Mouse (Mus musculus) kidney, postnatal 0 days (tissue): ENCODE data around the gene Tenm4. TPM values are rescaled to one million over a fixed set of nuclear protein-coding genes. Genes with fewer than 3 reads are reported as not detected.

Source experiments
- ATAC-seq: fragments of 200-750 bp; cut with Nextera tagmentation; replicated peaks from 2 replicates; pipeline ENCODE4 v1.8.0; 2017; ENCODE audit warnings: low read depth, moderate number of reproducible peaks, moderate TSS enrichment, moderate library complexity; ENCODE audit not compliant: low FRiP score
- DNase-seq: peaks from one replicate; pipeline ENCODE4 v3.0.0-alpha.2; 2016; ENCODE audit warnings: low spot score
- H3K27ac ChIP-seq: fragments of 300-500 bp; sonication (generic); 2 replicates; pipeline ENCODE4 v1.5.1; 2014; ENCODE audit warnings: mild to moderate bottlenecking
- H3K27me3 ChIP-seq: fragments of 300-500 bp; sonication (generic); 2 replicates; pipeline ENCODE4 v1.6.1; 2014; ENCODE audit warnings: low read length, mixed read lengths; ENCODE audit not compliant: insufficient read depth
- H3K36me3 ChIP-seq: fragments of 300-500 bp; sonication (generic); 2 replicates; pipeline ENCODE4 v1.6.1; 2014; ENCODE audit warnings: low read length, mixed read lengths; ENCODE audit not compliant: insufficient read depth
- H3K4me1 ChIP-seq: fragments of 300-500 bp; sonication (generic); replicated peaks from 2 replicates; pipeline ENCODE4 v1.6.1; 2014; ENCODE audit warnings: antibody characterized with exemption, low read length, mixed read lengths; ENCODE audit not compliant: insufficient read depth
- H3K4me2 ChIP-seq: fragments of 300-500 bp; sonication (generic); 2 replicates; pipeline ENCODE4 v1.6.1; 2014; ENCODE audit warnings: mild to moderate bottlenecking, low read length, moderate library complexity, mixed read lengths
- H3K4me3 ChIP-seq: fragments of 300-500 bp; sonication (generic); replicated peaks from 2 replicates; pipeline ENCODE4 v1.5.1; 2014; ENCODE audit warnings: low read depth, low read length
- H3K9ac ChIP-seq: fragments of 300-500 bp; sonication (generic); 2 replicates; pipeline ENCODE4 v1.6.1; 2014; ENCODE audit warnings: low read depth, low read length
- H3K9me3 ChIP-seq: fragments of 300-500 bp; sonication (generic); replicated peaks from 2 replicates; pipeline ENCODE4 v1.6.1; 2016; ENCODE audit warnings: low read length, inconsistent platforms, mixed read lengths
- CTCF ChIP-seq: IDR thresholded peaks from 2 replicates; pipeline ENCODE4 v1.5.1; 2016; ENCODE audit warnings: antibody characterized with exemption, low read depth, mild to moderate bottlenecking, moderate library complexity
- WGBS: fragments of 180-500 bp; shearing (Covaris S2); extraction: QIAGEN DNeasy Blood & Tissue Kit; methylation state at CpG from one replicate; pipeline ENCODE4 v1.1.7; 2014; 5-methylcytosine and 5-hydroxymethylcytosine counted together
- polyA plus RNA-seq: library from polyadenylated mRNA; unstranded; fragments of >200 nt; fragmentation: Nextera tagmentation; extraction: Ambion mirVana; gene quantifications from 2 replicates; pipeline ENCODE4 v1.2.1, GENCODE M21; 2015

Gene Tenm4
- polyA plus RNA-seq, 1 experiment from 2014 or later: 22.6 TPM

GRCm38 (mm10) chr7:96761151-96761550, 590.1 kb downstream of the Tenm4 start:
- H3K27me3 ChIP-seq: no peaks in the 10 kb centered on the region
- no peak overlapping the region for H3K4me3 ChIP-seq
- no peak overlapping the region for H3K9ac ChIP-seq
- no peak for DNase-seq
- H3K36me3 ChIP-seq: no peaks in the 10 kb centered on the region
- no peaks in the 10 kb centered on the region for H3K9me3 ChIP-seq
- WGBS: 67% methylated on average over 5 of the region's 5 CpGs
- no peak overlapping the region for H3K4me2 ChIP-seq
- no peak overlapping the region for H3K27ac ChIP-seq
- no peak for ATAC-seq
- no peak for TF ChIP-seq CTCF
- peaks cover 3% of the 10 kb centered on the region; the same call in 1 of the 2 replicates for H3K4me1 ChIP-seq

GRCm38 (mm10) chr7:96765321-96765960, 594.4 kb downstream of the Tenm4 start:
- TF ChIP-seq CTCF: no peak
- H3K9me3 ChIP-seq: no peaks in the 10 kb centered on the region
- no peak for DNase-seq
- no peaks in the 10 kb centered on the region for H3K4me1 ChIP-seq
- H3K36me3 ChIP-seq: no peaks in the 10 kb centered on the region
- H3K27ac ChIP-seq: no peak overlapping the region
- WGBS: 71% methylated on average over 15 of the region's 15 CpGs
- no peak overlapping the region for H3K9ac ChIP-seq
- no peak for ATAC-seq
- no peaks in the 10 kb centered on the region for H3K27me3 ChIP-seq
- no peak overlapping the region for H3K4me3 ChIP-seq
- no peak overlapping the region for H3K4me2 ChIP-seq

GRCm38 (mm10) chr7:96767090-96767489, 596.0 kb downstream of the Tenm4 start:
- H3K4me3 ChIP-seq: no peak overlapping the region
- 72% methylated on average over 3 of the region's 3 CpGs for WGBS
- no peak overlapping the region for H3K9ac ChIP-seq
- H3K27me3 ChIP-seq: no peaks in the 10 kb centered on the region
- no peaks in the 10 kb centered on the region for H3K4me1 ChIP-seq
- TF ChIP-seq CTCF: no peak
- H3K36me3 ChIP-seq: no peaks in the 10 kb centered on the region
- DNase-seq: no peak
- H3K4me2 ChIP-seq: no peak overlapping the region
- H3K27ac ChIP-seq: no peak overlapping the region
- H3K9me3 ChIP-seq: no peaks in the 10 kb centered on the region
- no peak for ATAC-seq

GRCm38 (mm10) chr7:96768718-96769117, 597.7 kb downstream of the Tenm4 start:
- no peak overlapping the region for H3K27ac ChIP-seq
- no peak overlapping the region for H3K4me3 ChIP-seq
- no peaks in the 10 kb centered on the region for H3K4me1 ChIP-seq
- H3K27me3 ChIP-seq: no peaks in the 10 kb centered on the region
- H3K36me3 ChIP-seq: no peaks in the 10 kb centered on the region
- no peak for DNase-seq
- no peak for TF ChIP-seq CTCF
- 77% methylated on average over 6 of the region's 6 CpGs for WGBS
- H3K9ac ChIP-seq: no peak overlapping the region
- no peak overlapping the region for H3K4me2 ChIP-seq
- ATAC-seq: no peak
- no peaks in the 10 kb centered on the region for H3K9me3 ChIP-seq

GRCm38 (mm10) chr7:96769784-96770183, 598.7 kb downstream of the Tenm4 start:
- Histone ChIP-seq H3K4me2 (no peak overlapping the region), H3K4me1 (peaks cover 6% of the 10 kb centered on the region), H3K27me3 (no peaks in the 10 kb centered on the region), H3K9ac (no peak overlapping the region), H3K9me3 (no peaks in the 10 kb centered on the region), H3K4me3 (no peak overlapping the region), H3K27ac (no peak overlapping the region), H3K36me3 (no peaks in the 10 kb centered on the region)
- TF ChIP-seq CTCF: peak; percentile 66
- WGBS: 79% methylated on average over 4 of the region's 4 CpGs
- ATAC-seq (no peak), DNase-seq (no peak)

GRCm38 (mm10) chr7:96772966-96773365, 601.9 kb downstream of the Tenm4 start:
- no peaks in the 10 kb centered on the region for H3K9me3 ChIP-seq
- peaks cover 7% of the 10 kb centered on the region for H3K4me1 ChIP-seq
- TF ChIP-seq CTCF: no peak
- H3K4me3 ChIP-seq: no peak overlapping the region
- H3K36me3 ChIP-seq: no peaks in the 10 kb centered on the region
- H3K27ac ChIP-seq: no peak overlapping the region
- WGBS: 83% methylated on average over 4 of the region's 4 CpGs
- no peak overlapping the region for H3K4me2 ChIP-seq
- ATAC-seq: no peak
- no peaks in the 10 kb centered on the region for H3K27me3 ChIP-seq
- H3K9ac ChIP-seq: no peak overlapping the region
- no peak for DNase-seq
